8 mouse cellular contexts compared by ENCODE assay signal in genomic region chr7:130645994-130646761, GRCm38 (mm10).
DNase-seq lines count a peak whose midpoint lies in the region; ATAC-seq and TF ChIP-seq lines count a peak whose summit lies in the region.

No protein-coding gene starts in this region.

- peak overlapping the region; percentile 94 for H3K4me2 ChIP-seq in lung, embryonic 15.5 days

- TF ChIP-seq POLR2A in olfactory bulb, adult 2 months (IDR thresholded peaks at IDR 0.05; ENCODE audit: insufficient read depth, low read depth, low read length) = no peak

- under 1% methylated on average over 52 of the region's 55 CpGs for WGBS in lung, embryonic 15.5 days
- WGBS in olfactory bulb, adult 2 months = under 1% methylated on average over 55 of the region's 55 CpGs

- H3K27me3 ChIP-seq in lung, embryonic 15.5 days = no peaks in the 10 kb centered on the region

- peak; percentile 29 to 52 for DNase-seq in layer of hippocampus, postnatal 10 days (ENCODE audit: low spot score in 2 of 2)
- no peak for DNase-seq in layer of hippocampus, adult 8-10 months (ENCODE audit: low spot score in 2 of 2)
- DNase-seq in embryo, embryonic 10 days (ENCODE audit: low spot score) = peak; percentile 78
- DNase-seq in heart, adult 18-20 months = peak; percentile 90
- peak; percentile 83 for DNase-seq in kidney, adult 11 months
- DNase-seq in urinary bladder, adult 18-20 months (ENCODE audit: low spot score in 2 of 2) = peak; percentile 80 to 84

- TF ChIP-seq CTCF in olfactory bulb, adult 2 months (IDR thresholded peaks at IDR 0.05; ENCODE audit: insufficient read depth, low read depth, low read length) = no peak; the same call in 1 of the 2 replicates

- peak overlapping the region; percentile 98 for H3K27ac ChIP-seq in lung, embryonic 15.5 days
- no peak overlapping the region for H3K27ac ChIP-seq in olfactory bulb, adult 2 months (ENCODE audit: insufficient read depth, low read depth, low read length)

- peak; percentile 88 for ATAC-seq in lung, embryonic 15.5 days (ENCODE audit: borderline replicate concordance, extremely low read depth, low FRiP score, low TSS enrichment)

- peak overlapping the region; percentile 86 for H3K9ac ChIP-seq in lung, embryonic 15.5 days

- H3K36me3 ChIP-seq in lung, embryonic 15.5 days = no peaks in the 10 kb centered on the region

- peak overlapping the region; percentile 75 for H3K4me3 ChIP-seq in lung, embryonic 15.5 days
- peak overlapping the region; percentile 44 for H3K4me3 ChIP-seq in olfactory bulb, adult 2 months (ENCODE audit: insufficient read depth, low read depth, low read length)

- no peaks in the 10 kb centered on the region for H3K9me3 ChIP-seq in lung, embryonic 15.5 days

- peaks cover 50% of the 10 kb centered on the region for H3K4me1 ChIP-seq in lung, embryonic 15.5 days
- H3K4me1 ChIP-seq in olfactory bulb, adult 2 months (ENCODE audit: control insufficient read depth, insufficient read depth, low read length) = peaks cover 14% of the 10 kb centered on the region

Comparison
In these comparisons a context has a peak if more than half of its experiments do, and no peak if none do; other contexts are left out.
1. DNase-seq: peak in layer of hippocampus, postnatal 10 days (2 of 2), embryo, embryonic 10 days (single experiment), heart, adult 18-20 months (2 of 2), kidney, adult 11 months (single experiment) and urinary bladder, adult 18-20 months (2 of 2); none in layer of hippocampus, adult 8-10 months (0 of 2).